Mouse (Mus musculus) gastrocnemius, postnatal 36 days (tissue): ENCODE results near the gene Gm11569. TPM values are rescaled to one million over a fixed set of nuclear protein-coding genes. Genes with fewer than 3 reads are reported as not detected.
"Not testable (repeated sequence)": the region's sequence is repeated elsewhere in the genome, so short reads cannot be mapped to it uniquely, and the experiment has no call there.

ENCODE experiments used
- DNase-seq, 2 experiments: peaks; one replicate each; pipeline ENCODE4 v3.0.0; 2022
- intact Hi-C: fragments of 180-260 bp; cut with DNase I; formaldehyde crosslinking; loops from one replicate; pipeline ENCODE4 v1.15.1; 2025
- long read RNA-seq, 2 experiments: library from polyadenylated mRNA; stranded (forward); transcript quantifications; one replicate each; pipeline ENCODE4 v2.0.0; 2021
- total RNA-seq, 2 experiments: library from RNA; stranded (reverse); gene quantifications; 2 replicates each; pipeline ENCODE4 v1.2.3; 2021

Gm11569 gene
- total RNA-seq: not detected
- long read RNA-seq, experiment 1: 0 reads
- long read RNA-seq, experiment 2: 0 reads

GRCm38 (mm10) chr11:99798832-99799231 lies at the start of gene Gm11569:
Gene Gm11569 (minus strand): TSS chr11:99798932.
- DNase-seq, intact Hi-C loops: not testable (repeated sequence)

DNA sequence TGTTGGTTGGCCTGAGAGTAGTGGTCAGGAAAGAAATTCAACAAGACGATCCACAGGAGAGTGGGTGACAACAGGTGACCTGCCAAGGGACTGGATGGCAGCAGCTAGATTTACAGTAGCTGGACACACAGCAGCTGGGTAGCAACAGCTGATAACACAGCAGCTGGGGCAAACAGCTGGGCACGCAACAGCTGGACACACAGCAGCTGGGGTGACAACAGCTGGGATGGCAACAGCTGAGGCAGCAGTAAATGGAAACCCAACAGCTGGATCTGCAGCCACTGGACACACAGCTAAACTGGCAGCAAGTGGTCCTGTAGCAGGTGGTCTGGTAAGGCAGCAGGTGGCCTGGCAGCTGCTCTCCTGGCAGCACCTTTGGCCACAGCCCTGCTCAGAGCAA lies 48.0 kb upstream of the Gm11569 start:
- no peak for DNase-seq
- intact Hi-C loops: no loop called here

GRCm38 (mm10) chr11:99842185-99842584 lies 43.5 kb upstream of the Gm11569 start:
- intact Hi-C loops: no loop called here
- no peak for DNase-seq

- intact Hi-C loops: no loop called here
Observed at GRCm38 (mm10) chr11:99837966-99838365, 39.2 kb upstream of the Gm11569 start, which contains the start of gene 2300003K06Rik. Gene 2300003K06Rik (minus strand): TSS chr11:99838066.

DNA sequence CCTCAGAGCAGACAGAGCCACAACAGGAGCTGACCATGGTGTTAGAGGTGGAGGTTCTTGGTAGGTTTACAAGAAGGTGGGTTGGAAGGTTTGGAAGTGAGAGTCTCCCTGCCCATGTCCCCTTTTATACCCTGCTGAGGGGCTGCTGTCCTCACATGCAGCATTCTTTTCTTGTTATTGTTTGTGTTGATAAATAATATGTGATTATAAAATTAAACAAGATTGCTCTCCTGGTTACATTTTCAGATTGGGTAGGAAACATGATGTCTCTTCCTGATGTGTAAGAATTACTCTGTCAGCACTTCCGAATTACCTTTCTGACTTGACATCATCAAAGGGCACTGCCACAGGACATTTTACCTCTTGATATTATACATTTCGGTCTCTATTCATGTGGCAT lies 16.8 kb upstream of the Gm11569 start, which contains the start of gene Gm11564:
TSS of gene Gm11564 (minus strand) at position 101 of the 400 bp plus-strand sequence.
- DNase-seq, intact Hi-C loops: not testable (repeated sequence)

More at GRCm38 (mm10) chr11:99837966-99838365, 39.2 kb upstream of the Gm11569 start, which contains the start of gene 2300003K06Rik:
- DNase-seq: no peak

DNA sequence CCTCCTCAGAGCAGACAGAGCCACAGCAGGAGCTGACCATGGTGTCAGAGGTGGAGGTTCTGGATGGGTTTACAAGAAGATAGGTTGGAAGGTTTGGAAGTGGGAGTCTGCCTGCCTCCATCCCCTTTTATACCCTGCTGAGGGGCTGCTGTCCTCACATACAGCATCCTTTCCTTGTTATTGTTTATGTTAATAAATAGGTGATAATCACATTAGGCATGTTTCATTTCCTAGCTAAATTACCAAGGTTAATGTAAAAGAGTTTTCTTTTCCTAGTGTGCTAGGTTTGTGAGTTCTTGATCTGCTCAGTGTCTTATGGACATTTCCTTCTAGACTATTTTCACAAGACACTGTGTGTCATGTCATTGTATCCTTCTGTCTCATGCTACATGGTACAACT lies 11.1 kb upstream of the Gm11569 start, which contains the start of gene Krtap4-13:
TSS of gene Krtap4-13 (minus strand) at position 101 of the 400 bp plus-strand sequence.
- intact Hi-C loops, DNase-seq: not testable (repeated sequence)

GRCm38 (mm10) chr11:99804346-99804745 lies 5.6 kb upstream of the Gm11569 start, which contains the start of gene Gm11554:
Gene Gm11554 (minus strand): TSS chr11:99804446.
- intact Hi-C loops, DNase-seq: not testable (repeated sequence)

DNA sequence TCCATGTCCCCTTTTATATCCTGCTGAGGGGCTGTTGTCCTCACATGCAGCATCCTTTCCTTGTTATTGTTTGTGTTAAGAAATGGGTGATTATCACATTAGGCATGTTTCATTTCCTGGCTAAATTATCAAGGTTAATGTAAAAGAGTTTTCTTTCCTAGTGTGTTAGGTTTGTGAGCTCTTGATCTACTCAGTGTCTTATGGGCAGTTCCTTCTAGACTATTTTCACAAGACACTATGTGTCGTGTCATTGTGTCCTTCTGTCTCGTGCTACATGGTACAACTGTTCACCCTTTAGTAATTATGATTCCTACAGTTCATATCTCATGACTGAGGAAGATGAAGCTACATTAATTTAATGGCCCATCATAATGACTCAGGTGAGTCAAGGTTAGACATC lies 5.4 kb downstream of the Gm11569 start, which contains the start of gene Gm11596:
TSS of gene Gm11596 (minus strand) at position 101 of the 400 bp plus-strand sequence.
- intact Hi-C loops: no loop called here
- no peak for DNase-seq

DNA sequence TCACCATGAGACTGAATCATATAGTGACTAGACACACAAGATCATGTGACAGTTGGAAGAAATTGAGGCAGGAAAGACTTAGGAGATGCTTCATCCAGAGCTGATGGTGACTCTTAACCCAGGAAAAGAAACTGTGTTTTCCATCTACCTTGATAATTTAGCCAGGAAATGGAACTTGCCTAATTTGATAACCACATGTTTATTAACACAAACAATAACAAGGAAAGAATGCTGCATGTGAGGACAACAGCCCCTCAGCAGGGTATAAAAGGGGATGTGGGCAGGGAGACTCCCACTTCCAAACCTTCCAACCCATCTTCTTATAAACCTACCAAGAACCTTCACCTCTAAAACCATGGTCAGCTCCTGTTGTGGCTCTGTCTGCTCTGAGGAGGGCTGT lies 13.8 kb downstream of the Gm11569 start, which contains the start of gene Krtap4-9:
TSS of gene Krtap4-9 (plus strand) at position 301 of the 400 bp plus-strand sequence.
- intact Hi-C loops, DNase-seq: not testable (repeated sequence)

- DNase-seq: no peak
- intact Hi-C loops: no loop called here
Observed at GRCm38 (mm10) chr11:99780604-99781003, 18.1 kb downstream of the Gm11569 start, which contains the start of gene Krtap4-8. Gene Krtap4-8 (minus strand): TSS chr11:99780704.

- intact Hi-C loops: no loop called here
Observed at GRCm38 (mm10) chr11:99778401-99778800, 20.3 kb downstream of the Gm11569 start.

DNA sequence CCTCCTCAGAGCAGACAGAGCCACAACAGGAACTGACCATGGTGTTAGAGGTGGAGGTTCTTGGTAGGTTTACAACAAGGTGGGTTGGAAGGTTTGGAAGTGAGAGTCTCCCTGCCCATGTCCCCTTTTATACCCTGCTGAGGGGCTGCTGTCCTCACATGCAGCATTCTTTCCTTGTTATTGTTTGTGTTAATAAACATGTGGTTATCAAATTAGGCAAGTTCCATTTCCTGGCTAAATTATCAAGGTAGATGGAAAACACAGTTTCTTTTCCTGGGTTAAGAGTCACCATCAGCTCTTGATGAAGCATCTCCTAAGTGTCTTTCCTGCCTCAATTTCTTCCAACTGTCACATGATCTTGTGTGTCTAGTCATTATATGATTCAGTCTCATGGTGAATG lies 25.9 kb downstream of the Gm11569 start, which contains the start of gene Gm11595:
TSS of gene Gm11595 (minus strand) at position 101 of the 400 bp plus-strand sequence.
- not testable (repeated sequence) for DNase-seq

More at GRCm38 (mm10) chr11:99778401-99778800, 20.3 kb downstream of the Gm11569 start:
- no peak for DNase-seq

DNA sequence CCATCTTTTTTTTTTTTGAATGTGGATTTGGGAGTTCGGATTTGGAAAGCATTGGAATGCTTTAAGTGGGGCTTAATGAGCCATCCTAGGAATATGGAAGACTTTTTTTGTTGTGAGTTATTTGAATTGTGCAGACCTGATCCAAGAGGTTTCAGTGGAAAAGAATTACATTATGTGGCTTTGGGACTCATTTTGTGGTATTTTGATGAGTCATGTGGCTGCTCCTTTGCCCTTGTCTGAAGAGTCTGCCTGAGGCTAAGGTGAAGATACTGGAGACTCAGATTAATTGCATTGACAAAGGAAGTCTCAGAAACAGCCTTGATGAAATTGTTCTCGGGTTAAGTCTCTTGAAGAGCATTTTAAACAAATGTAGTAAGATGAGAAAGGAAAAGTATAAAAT lies 30.3 kb downstream of the Gm11569 start:
- intact Hi-C loops: no loop called here
- DNase-seq: no peak

More for the DNA sequence above, 25.9 kb downstream of the Gm11569 start, which contains the start of gene Gm11595:
- intact Hi-C loops: not testable (repeated sequence)

DNA sequence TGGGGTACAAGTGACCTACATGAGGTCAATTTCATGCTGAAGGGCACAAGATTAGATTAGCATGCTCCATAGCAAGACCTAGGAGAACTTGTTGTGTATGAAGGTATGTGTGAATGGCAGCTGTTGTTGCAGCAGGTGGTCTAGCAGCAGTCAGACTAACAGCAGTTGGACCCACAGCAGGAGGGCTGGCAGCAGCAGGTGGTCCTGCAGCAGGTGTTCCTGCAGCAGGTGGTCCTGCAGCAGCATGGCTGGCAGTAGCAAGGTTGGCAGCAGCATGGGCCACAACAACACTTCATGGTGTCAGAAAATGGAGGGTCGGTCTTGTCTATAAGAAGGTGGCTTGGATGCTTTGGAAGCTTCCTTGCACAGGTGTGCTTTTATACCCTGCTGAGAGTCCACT lies 39.9 kb downstream of the Gm11569 start:
- DNase-seq: no peak
- intact Hi-C loops: no loop called here

Other genes starting within 250 kb of the Gm11569 start
- gene Krtap3-3, start 248.1 kb downstream of the Gm11569 start, total RNA-seq: not detected
- gene Krtap3-2, start 242.1 kb downstream of the Gm11569 start, total RNA-seq: not detected
- not detected for gene Gm11939, start 239.5 kb downstream of the Gm11569 start, total RNA-seq
- gene Krtap3-1, start 232.3 kb downstream of the Gm11569 start, total RNA-seq: not detected
- gene Krtap1-5, start 217.9 kb downstream of the Gm11569 start, total RNA-seq: not detected
- not detected for gene Krtap1-4, start 215.3 kb downstream of the Gm11569 start, total RNA-seq
- gene Krtap1-3, start 207.6 kb downstream of the Gm11569 start, total RNA-seq: not detected
- gene Krtap9-3, start 200.8 kb downstream of the Gm11569 start, total RNA-seq: not detected
- not detected for gene Gm11938, start 195.6 kb downstream of the Gm11569 start, total RNA-seq
- not detected for gene Gm11937, start 188.7 kb downstream of the Gm11569 start, total RNA-seq
- not detected for gene Krtap2-4, start 184.1 kb downstream of the Gm11569 start, total RNA-seq
- gene Gm11562, start 178.5 kb downstream of the Gm11569 start, total RNA-seq: not detected
- gene Krtap4-1, start 170.7 kb downstream of the Gm11569 start, total RNA-seq: not detected
- gene Krtap4-2, start 163.8 kb downstream of the Gm11569 start, total RNA-seq: not detected
- gene Krtap4-7, start 154.8 kb downstream of the Gm11569 start, total RNA-seq: not detected
- not detected for gene Gm11555, start 148.7 kb downstream of the Gm11569 start, total RNA-seq
- not detected for gene Gm11563, start 140.0 kb downstream of the Gm11569 start, total RNA-seq
- not detected for gene Krtap4-6, start 133.0 kb downstream of the Gm11569 start, total RNA-seq
- gene Gm14190, start 108.2 kb downstream of the Gm11569 start, total RNA-seq: not detected
- gene Gm14180, start 64.6 kb downstream of the Gm11569 start, total RNA-seq: not detected
- not detected for gene Gm11595, start 26.0 kb downstream of the Gm11569 start, total RNA-seq
- not detected for gene Krtap4-8, start 18.2 kb downstream of the Gm11569 start, total RNA-seq
- gene Krtap4-9, start 13.7 kb downstream of the Gm11569 start, total RNA-seq: not detected
- not detected for gene Gm11596, start 5.5 kb downstream of the Gm11569 start, total RNA-seq
- not detected for gene Gm11554, start 5.5 kb upstream of the Gm11569 start, total RNA-seq
- gene Krtap4-13, start 11.0 kb upstream of the Gm11569 start, total RNA-seq: not detected
- gene Gm11564, start 16.7 kb upstream of the Gm11569 start, total RNA-seq: not detected
- gene 2300003K06Rik, start 39.1 kb upstream of the Gm11569 start, total RNA-seq: not detected
- gene Krtap4-16, start 52.7 kb upstream of the Gm11569 start, total RNA-seq: not detected
- not detected for gene Gm11568, start 59.0 kb upstream of the Gm11569 start, total RNA-seq
- not detected for gene Gm11559, start 65.5 kb upstream of the Gm11569 start, total RNA-seq
- not detected for gene Krtap9-1, start 74.5 kb upstream of the Gm11569 start, total RNA-seq
- not detected for gene Gm11567, start 80.3 kb upstream of the Gm11569 start, total RNA-seq
- not detected for gene Krtap31-1, start 109.0 kb upstream of the Gm11569 start, total RNA-seq
- gene Gm11565, start 115.8 kb upstream of the Gm11569 start, total RNA-seq: not detected
- gene Krtap31-2, start 137.4 kb upstream of the Gm11569 start, total RNA-seq: not detected
- gene Krtap9-5, start 149.5 kb upstream of the Gm11569 start, total RNA-seq: not detected
- not detected for gene Krtap29-1, start 180.1 kb upstream of the Gm11569 start, total RNA-seq
- not detected for gene Krtap16-1, start 187.7 kb upstream of the Gm11569 start, total RNA-seq
- not detected for gene Krtap17-1, start 195.1 kb upstream of the Gm11569 start, total RNA-seq
- gene Krt33a, start 217.3 kb upstream of the Gm11569 start, total RNA-seq: not detected
- not detected for gene Krt33b, start 230.9 kb upstream of the Gm11569 start, total RNA-seq
- gene Krt34, start 242.6 kb upstream of the Gm11569 start, total RNA-seq: not detected